Mouse (Mus musculus) layer of hippocampus, adult 6 months (tissue): ENCODE results near the gene Gna13. TPM values are rescaled to one million over a fixed set of nuclear protein-coding genes. Genes with fewer than 3 reads are reported as not detected.

Experiments used
- long read RNA-seq, 2 experiments: library from polyadenylated mRNA; unstranded; transcript quantifications; one replicate each; pipeline ENCODE4 v2.0.0; 2019 to 2020
- polyA plus RNA-seq: library from polyadenylated mRNA; unstranded; fragments of <200 nt; fragmentation: Nextera tagmentation; gene quantifications from 2 replicates; pipeline ENCODE4 v1.2.3, GENCODE M21; 2021

Gna13 gene
- 23.6 and 24.9 TPM in 2 replicates for polyA plus RNA-seq
- long read RNA-seq, experiment 1, full-length matches to known transcripts: 23 of 40 reads
- long read RNA-seq, experiment 1, partial matches to known transcripts: 4 of 40 reads
- long read RNA-seq, experiment 1, other reads (novel, unspliced or antisense): 13 of 40 reads
- long read RNA-seq, experiment 2, full-length matches to known transcripts: 146 of 173 reads
- long read RNA-seq, experiment 2, partial matches to known transcripts: 9 of 173 reads
- long read RNA-seq, experiment 2, other reads (novel, unspliced or antisense): 18 of 173 reads

GRCm38 (mm10) chr11:109362463-109363190 lies at the start of gene Gna13:
Gene Gna13 (plus strand): TSS chr11:109362831.

GRCm38 (mm10) chr11:109413617-109414016 lies 51.0 kb downstream of the Gna13 start, which contains the start of gene 9930022D16Rik:
Gene 9930022D16Rik (plus strand): TSS chr11:109413917.

GRCm38 (mm10) chr11:109425392-109426271 lies 63.0 kb downstream of the Gna13 start, which contains the start of gene Amz2:
Gene Amz2 (plus strand): TSS chr11:109425946.

Other genes with a start within 250 kb of the Gna13 start
- not detected in 2 replicates for gene E030025P04Rik, start 218.5 kb upstream of the Gna13 start, polyA plus RNA-seq
- 4.3 and 5.6 TPM in 2 replicates for gene Rgs9, start 64.7 kb upstream of the Gna13 start, polyA plus RNA-seq
- not detected in 2 replicates for gene 9930022D16Rik, start 51.1 kb downstream of the Gna13 start, polyA plus RNA-seq
- gene Amz2, start 63.1 kb downstream of the Gna13 start, polyA plus RNA-seq: 27.3 and 29.8 TPM in 2 replicates
- 15.9 and 32.5 TPM in 2 replicates for gene Arsg, start 110.5 kb downstream of the Gna13 start, polyA plus RNA-seq
- gene Slc16a6, start 110.8 kb downstream of the Gna13 start, polyA plus RNA-seq: 4.4 and 11.7 TPM in 2 replicates
- 20.8 and 22.9 TPM in 2 replicates for gene Wipi1, start 249.1 kb downstream of the Gna13 start, polyA plus RNA-seq